In the genomic region with DNA sequence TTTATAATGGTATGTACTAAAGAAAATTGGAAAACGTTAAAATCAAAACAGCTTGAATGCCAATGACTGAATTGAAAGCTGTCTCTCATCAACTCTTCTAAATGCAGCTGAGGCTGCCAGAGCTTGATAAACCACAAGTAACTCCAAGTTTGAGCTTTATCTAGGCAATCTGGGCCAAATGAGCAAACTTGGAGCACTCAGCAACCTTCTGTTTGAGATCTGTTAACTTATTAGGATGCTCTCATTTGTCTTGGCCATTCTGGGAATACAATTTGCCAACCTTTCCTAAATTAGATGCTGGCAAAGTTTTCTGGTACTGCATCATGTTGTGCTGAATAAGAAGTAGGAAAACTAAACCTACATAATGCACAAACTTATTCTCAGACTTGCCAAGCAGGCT, we compare ENCODE assay signal across 23 mouse cellular contexts. TPM values are rescaled to one million over a fixed set of nuclear protein-coding genes. Genes with fewer than 3 reads are reported as not detected.
DNase-seq lines count a peak whose midpoint lies in the region; ATAC-seq and TF ChIP-seq lines count a peak whose summit lies in the region.
"Had no signal": no experiment of that assay in that cellular context is flagged by ENCODE, and none has a peak within 500 bp of the region (broad histone marks: within the 10 kb centered on the region; RNA-seq: fewer than 3 reads in every experiment).

No protein-coding gene starts in this region.

- no peak overlapping the region for H3K4me2 ChIP-seq in forebrain, embryonic 14.5 days (ENCODE audit: low read length)
- no peak overlapping the region for H3K4me2 ChIP-seq in forebrain, embryonic 12.5 days
- no peak overlapping the region for H3K4me2 ChIP-seq in forebrain, postnatal 0 days (ENCODE audit: low read depth)
- H3K4me2 ChIP-seq: embryonic facial prominence, embryonic 15.5 days; heart, embryonic 13.5 days; hindbrain, embryonic 15.5 days had no signal

- no peak overlapping the region for H3K4me3 ChIP-seq in forebrain, embryonic 14.5 days (ENCODE audit: low read depth, low read length)
- no peak overlapping the region for H3K4me3 ChIP-seq in forebrain, embryonic 12.5 days (replicated peaks)
- no peak overlapping the region for H3K4me3 ChIP-seq in forebrain, postnatal 0 days (ENCODE audit: low read depth, low read length)
- H3K4me3 ChIP-seq: embryonic facial prominence, embryonic 15.5 days; erythroblast, embryonic 14.5 days; gastrocnemius, adult 2 months; heart, embryonic 13.5 days; hindbrain, embryonic 15.5 days had no signal

- TF ChIP-seq POLR2A in brain, embryonic 14.5 days (IDR thresholded peaks at IDR 0.05; ENCODE audit: borderline replicate concordance, extremely low read depth, insufficient read depth, insufficient read length, poor library complexity, severe bottlenecking) = no peak

- H3K27me3 ChIP-seq in forebrain, embryonic 14.5 days (replicated peaks; ENCODE audit: control insufficient read depth, insufficient read depth, low read length) = no peaks in the 10 kb centered on the region
- H3K27me3 ChIP-seq in forebrain, embryonic 12.5 days = no peaks in the 10 kb centered on the region
- H3K27me3 ChIP-seq in forebrain, postnatal 0 days (ENCODE audit: insufficient read depth, low read length) = no peaks in the 10 kb centered on the region
- H3K27me3 ChIP-seq: CH12.LX; embryonic facial prominence, embryonic 15.5 days; heart, embryonic 13.5 days; hindbrain, embryonic 15.5 days; Patski had no signal

- H3K9ac ChIP-seq in forebrain, embryonic 14.5 days (ENCODE audit: low read length) = no peak overlapping the region
- no peak overlapping the region for H3K9ac ChIP-seq in forebrain, embryonic 12.5 days
- H3K9ac ChIP-seq in forebrain, postnatal 0 days = no peak overlapping the region
- H3K9ac ChIP-seq: embryonic facial prominence, embryonic 15.5 days; heart, embryonic 13.5 days; hindbrain, embryonic 15.5 days had no signal

- H3K27ac ChIP-seq in forebrain, embryonic 14.5 days (ENCODE audit: low read depth, low read length) = no peak overlapping the region
- no peak overlapping the region for H3K27ac ChIP-seq in forebrain, embryonic 12.5 days
- H3K27ac ChIP-seq in forebrain, postnatal 0 days (ENCODE audit: low read depth, low read length) = no peak overlapping the region
- H3K27ac ChIP-seq: embryonic facial prominence, embryonic 15.5 days; gastrocnemius, adult 2 months; heart, embryonic 13.5 days; hindbrain, embryonic 15.5 days had no signal

- 63% methylated on average over 1 of the region's 1 CpGs for WGBS in forebrain, embryonic 14.5 days
- 57% methylated on average over 1 of the region's 1 CpGs for WGBS in forebrain, embryonic 12.5 days
- 35% methylated on average over 1 of the region's 1 CpGs for WGBS in forebrain, postnatal 0 days

- H3K36me3 ChIP-seq in forebrain, embryonic 14.5 days (ENCODE audit: control insufficient read depth, insufficient read depth, low read length) = no peaks in the 10 kb centered on the region
- H3K36me3 ChIP-seq in forebrain, embryonic 12.5 days (replicated peaks) = no peaks in the 10 kb centered on the region
- no peaks in the 10 kb centered on the region for H3K36me3 ChIP-seq in forebrain, postnatal 0 days (ENCODE audit: insufficient read depth)
- H3K36me3 ChIP-seq: embryonic facial prominence, embryonic 15.5 days; heart, embryonic 13.5 days; hindbrain, embryonic 15.5 days had no signal

- no peaks in the 10 kb centered on the region for H3K4me1 ChIP-seq in forebrain, embryonic 14.5 days (ENCODE audit: control insufficient read depth, insufficient read depth, low read length)
- H3K4me1 ChIP-seq in forebrain, embryonic 12.5 days = no peaks in the 10 kb centered on the region
- H3K4me1 ChIP-seq in forebrain, postnatal 0 days (ENCODE audit: insufficient read depth) = no peaks in the 10 kb centered on the region
- H3K4me1 ChIP-seq: embryonic facial prominence, embryonic 15.5 days; heart, embryonic 13.5 days; hindbrain, embryonic 15.5 days had no signal

- peak; percentile 33 for DNase-seq in forebrain, embryonic 14.5 days (ENCODE audit: low spot score)
- peak; percentile 0 for DNase-seq in layer of hippocampus, adult 9-10 months (ENCODE audit: low spot score)
- DNase-seq in layer of hippocampus, postnatal 36 days = no peak
- DNase-seq in brain, embryonic 14.5 days (ENCODE audit: low read depth) = peak; percentile 35
- peak; percentile 79 for DNase-seq in forebrain, postnatal 0 days
- DNase-seq in lung, postnatal 25 days (ENCODE audit: low spot score) = no peak
- DNase-seq: adrenal gland, postnatal 14 days; cerebellum, adult 11 months; cerebellum, adult 8-10 months; cerebellum, postnatal 36 days; gastrocnemius, adult 2 months; gastrocnemius, postnatal 25 days; heart, postnatal 36 days; kidney, adult 11 months had no signal

- no peak for ATAC-seq in forebrain, embryonic 14.5 days
- ATAC-seq in forebrain, embryonic 12.5 days (ENCODE audit: low FRiP score) = no peak
- ATAC-seq in forebrain, postnatal 0 days = peak; percentile 86
- ATAC-seq: activated CD4-positive, CD25-positive, alpha-beta regulatory T cell, adult 4 months; Patski had no signal

- no peaks in the 10 kb centered on the region for H3K9me3 ChIP-seq in forebrain, embryonic 14.5 days (replicated peaks; ENCODE audit: control insufficient read depth, low read length)
- no peaks in the 10 kb centered on the region for H3K9me3 ChIP-seq in forebrain, embryonic 12.5 days
- H3K9me3 ChIP-seq in forebrain, postnatal 0 days (ENCODE audit: low read length) = no peaks in the 10 kb centered on the region
- H3K9me3 ChIP-seq: embryonic facial prominence, embryonic 15.5 days; heart, embryonic 13.5 days; hindbrain, embryonic 15.5 days had no signal

- no peak for TF ChIP-seq CTCF in brain, embryonic 14.5 days (IDR thresholded peaks at IDR 0.05; ENCODE audit: borderline replicate concordance, extremely low read depth, insufficient read depth, insufficient read length)
- TF ChIP-seq CTCF in forebrain, postnatal 0 days (IDR thresholded peaks at IDR 0.05; ENCODE audit: low read depth) = no peak

RNA-seq across cellular contexts. Expression of a gene that starts 55.6 kb away (rescaled TPM):
- 2.5 and 4.1 TPM in 2 replicates for polyA plus RNA-seq in forebrain, embryonic 14.5 days (2014; fragmentation: Nextera tagmentation; extraction: Ambion mirVana)
- polyA plus RNA-seq in forebrain, embryonic 12.5 days (2016; fragmentation: Nextera tagmentation; extraction: Ambion mirVana) = 3.6 and 4.2 TPM in 2 replicates
- 1 to 10 TPM; 8.0 to 8.8 TPM for total RNA-seq in layer of hippocampus, postnatal 36 days (2021)
- polyA plus RNA-seq in brain, embryonic 14.5 days (2012; rRNA removed) = 2.8 and 4.8 TPM in 2 replicates
- 13.4 and 16.0 TPM in 2 replicates for total RNA-seq in forebrain, postnatal 0 days (2014; rRNA removed)
- 3.5 and 11.4 TPM in 2 replicates for polyA plus RNA-seq in forebrain, postnatal 0 days (2015; fragmentation: Nextera tagmentation; extraction: Ambion mirVana)
- total RNA-seq: CH12.LX; gastrocnemius, adult 2 months; gastrocnemius, postnatal 25 days; granulocyte monocyte progenitor cell, adult 5-6 weeks had no signal
- polyA plus RNA-seq: activated CD4-positive, CD25-positive, alpha-beta regulatory T cell, adult 4 months; erythroblast, embryonic 14.5 days; Patski had no signal

Comparison
In these comparisons a context has a peak if more than half of its experiments do, and no peak if none do; other contexts are left out.
1. DNase-seq: peak in forebrain, embryonic 14.5 days (single experiment), layer of hippocampus, adult 9-10 months (single experiment), brain, embryonic 14.5 days (single experiment) and forebrain, postnatal 0 days (single experiment); none in layer of hippocampus, postnatal 36 days (0 of 2) and lung, postnatal 25 days (single experiment).